Mouse (Mus musculus) kidney, postnatal 0 days (tissue): Measurements from ENCODE around the gene Lrrc4c. TPM values are rescaled to one million over a fixed set of nuclear protein-coding genes. Genes with fewer than 3 reads are reported as not detected.
A peak's percentile ranks its signal among the peaks of the same experiment; 100 is the strongest.

Source experiments
- ATAC-seq: fragments of 200-750 bp; cut with Nextera tagmentation; replicated peaks from 2 replicates; pipeline ENCODE4 v1.8.0; 2017; ENCODE audit warnings: low read depth, moderate number of reproducible peaks, moderate TSS enrichment, moderate library complexity; ENCODE audit not compliant: low FRiP score
- DNase-seq: peaks from one replicate; pipeline ENCODE4 v3.0.0-alpha.2; 2016; ENCODE audit warnings: low spot score
- H3K27ac ChIP-seq: fragments of 300-500 bp; sonication (generic); 2 replicates; pipeline ENCODE4 v1.5.1; 2014; ENCODE audit warnings: mild to moderate bottlenecking
- H3K27me3 ChIP-seq: fragments of 300-500 bp; sonication (generic); 2 replicates; pipeline ENCODE4 v1.6.1; 2014; ENCODE audit warnings: low read length, mixed read lengths; ENCODE audit not compliant: insufficient read depth
- H3K36me3 ChIP-seq: fragments of 300-500 bp; sonication (generic); 2 replicates; pipeline ENCODE4 v1.6.1; 2014; ENCODE audit warnings: low read length, mixed read lengths; ENCODE audit not compliant: insufficient read depth
- H3K4me1 ChIP-seq: fragments of 300-500 bp; sonication (generic); replicated peaks from 2 replicates; pipeline ENCODE4 v1.6.1; 2014; ENCODE audit warnings: antibody characterized with exemption, low read length, mixed read lengths; ENCODE audit not compliant: insufficient read depth
- H3K4me2 ChIP-seq: fragments of 300-500 bp; sonication (generic); 2 replicates; pipeline ENCODE4 v1.6.1; 2014; ENCODE audit warnings: mild to moderate bottlenecking, low read length, moderate library complexity, mixed read lengths
- H3K4me3 ChIP-seq: fragments of 300-500 bp; sonication (generic); replicated peaks from 2 replicates; pipeline ENCODE4 v1.5.1; 2014; ENCODE audit warnings: low read depth, low read length
- H3K9ac ChIP-seq: fragments of 300-500 bp; sonication (generic); 2 replicates; pipeline ENCODE4 v1.6.1; 2014; ENCODE audit warnings: low read depth, low read length
- H3K9me3 ChIP-seq: fragments of 300-500 bp; sonication (generic); replicated peaks from 2 replicates; pipeline ENCODE4 v1.6.1; 2016; ENCODE audit warnings: low read length, inconsistent platforms, mixed read lengths
- CTCF ChIP-seq: IDR thresholded peaks from 2 replicates; pipeline ENCODE4 v1.5.1; 2016; ENCODE audit warnings: antibody characterized with exemption, low read depth, mild to moderate bottlenecking, moderate library complexity
- WGBS: fragments of 180-500 bp; shearing (Covaris S2); extraction: QIAGEN DNeasy Blood & Tissue Kit; methylation state at CpG from one replicate; pipeline ENCODE4 v1.1.7; 2014; 5-methylcytosine and 5-hydroxymethylcytosine counted together
- polyA plus RNA-seq: library from polyadenylated mRNA; unstranded; fragments of >200 nt; fragmentation: Nextera tagmentation; extraction: Ambion mirVana; gene quantifications from 2 replicates; pipeline ENCODE4 v1.2.1, GENCODE M21; 2015

Gene Lrrc4c
- polyA plus RNA-seq, 1 experiment from 2014 or later = 1.2 TPM

DNA sequence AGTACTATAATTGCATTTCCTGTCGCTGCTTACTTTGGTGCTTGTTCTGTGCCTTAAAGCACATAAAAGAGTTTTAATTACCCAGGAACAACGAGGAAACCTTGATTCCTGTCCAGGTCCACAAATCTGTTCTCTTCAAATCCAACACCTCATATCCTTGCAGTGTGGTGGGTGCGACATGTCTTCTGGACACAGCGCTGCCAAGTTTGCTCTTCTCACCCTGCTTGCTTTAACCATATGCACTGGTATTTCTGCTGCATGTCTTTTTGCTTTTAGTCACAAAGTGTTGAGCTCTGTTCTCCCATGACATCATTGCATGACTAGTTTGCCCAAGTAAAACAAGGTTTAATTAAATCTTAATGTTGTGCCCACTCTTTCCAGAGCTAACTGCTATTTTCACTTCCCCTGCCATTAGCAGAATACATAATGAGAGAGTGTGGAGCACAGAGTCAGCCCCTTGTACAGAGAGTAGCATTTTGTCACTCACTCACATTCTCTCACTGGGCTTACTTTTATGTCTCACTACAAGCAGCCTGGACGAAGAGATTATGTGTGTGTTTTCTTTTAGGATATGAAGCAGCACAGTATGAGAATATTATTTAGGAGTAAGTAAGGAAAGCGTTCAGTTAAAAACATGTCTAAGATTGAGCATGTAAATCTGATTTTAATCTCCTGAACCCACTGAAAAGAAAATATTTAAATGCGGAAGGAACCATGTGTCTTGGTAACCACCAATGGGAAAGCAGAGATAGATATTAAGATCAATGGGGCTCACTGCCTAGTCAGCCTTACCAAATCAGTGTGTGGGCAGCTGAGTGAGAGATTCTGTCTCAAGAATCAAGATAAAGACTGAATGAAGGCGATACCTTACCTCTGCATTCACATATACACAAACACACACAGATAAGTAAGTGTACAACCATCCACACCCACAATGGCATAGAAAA lies 1096.7 kb downstream of the Lrrc4c start:
- Histone ChIP-seq H3K9ac (no peak overlapping the region), H3K4me3 (no peak overlapping the region), H3K9me3 (no peaks in the 10 kb centered on the region), H3K4me2 (no peak overlapping the region), H3K4me1 (no peaks in the 10 kb centered on the region), H3K27ac (no peak overlapping the region), H3K27me3 (no peaks in the 10 kb centered on the region), H3K36me3 (no peaks in the 10 kb centered on the region)
- WGBS = 73% methylated on average over 8 of the region's 8 CpGs
- ATAC-seq = no peak
- DNase-seq = no peak
- no peak for TF ChIP-seq CTCF

DNA sequence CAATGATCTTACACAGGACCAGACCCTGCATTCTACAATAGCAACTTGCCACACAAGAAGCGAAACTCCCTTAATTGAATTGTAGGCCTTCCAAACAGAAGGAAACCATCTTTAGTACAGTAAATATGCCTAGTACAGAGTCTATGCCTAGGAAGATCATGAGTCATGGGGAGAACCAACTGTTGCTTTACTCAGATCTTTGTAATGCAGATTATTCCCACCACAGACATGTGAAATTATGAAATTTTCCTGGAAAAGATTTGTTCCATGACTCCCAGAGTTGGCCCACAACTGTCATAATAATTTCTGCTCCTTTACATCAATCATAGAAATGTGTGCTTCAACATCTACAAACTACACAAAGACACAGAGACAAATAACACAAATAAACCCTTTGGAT lies 1116.2 kb downstream of the Lrrc4c start:
- Histone ChIP-seq H3K4me3 (no peak overlapping the region), H3K4me2 (no peak overlapping the region), H3K27me3 (no peaks in the 10 kb centered on the region), H3K9me3 (no peaks in the 10 kb centered on the region), H3K36me3 (no peaks in the 10 kb centered on the region), H3K4me1 (no peaks in the 10 kb centered on the region), H3K9ac (no peak overlapping the region), H3K27ac (no peak overlapping the region)
- ATAC-seq = no peak
- no peak for DNase-seq
- TF ChIP-seq CTCF = no peak
- WGBS = 94% methylated on average over 1 of the region's 1 CpGs

DNA sequence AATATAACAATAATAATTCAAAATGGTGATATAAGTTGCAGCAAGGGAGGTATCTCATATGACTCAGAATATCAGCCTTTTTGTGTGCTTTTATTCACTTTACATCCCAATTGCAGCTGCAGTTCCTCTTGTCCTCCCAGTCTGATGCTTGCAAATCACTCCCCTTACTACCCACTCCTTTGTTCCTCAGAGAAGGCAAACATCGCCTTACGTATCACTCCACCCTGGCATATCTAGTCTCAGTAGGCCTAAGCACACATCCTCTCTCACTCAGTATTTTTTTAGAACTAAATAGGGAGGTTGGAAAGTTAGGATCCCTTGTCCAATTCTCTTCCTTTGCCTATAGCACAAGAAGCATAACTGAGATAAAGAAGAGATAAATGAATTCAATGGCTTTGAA lies 1117.6 kb downstream of the Lrrc4c start:
- Histone ChIP-seq H3K4me1 (no peaks in the 10 kb centered on the region), H3K27ac (no peak overlapping the region), H3K9me3 (no peaks in the 10 kb centered on the region), H3K27me3 (no peaks in the 10 kb centered on the region), H3K4me3 (no peak overlapping the region), H3K4me2 (no peak overlapping the region), H3K36me3 (no peaks in the 10 kb centered on the region), H3K9ac (no peak overlapping the region)
- DNase-seq = no peak
- 75% methylated on average over 2 of the region's 2 CpGs for WGBS
- no peak for ATAC-seq
- TF ChIP-seq CTCF = no peak

DNA sequence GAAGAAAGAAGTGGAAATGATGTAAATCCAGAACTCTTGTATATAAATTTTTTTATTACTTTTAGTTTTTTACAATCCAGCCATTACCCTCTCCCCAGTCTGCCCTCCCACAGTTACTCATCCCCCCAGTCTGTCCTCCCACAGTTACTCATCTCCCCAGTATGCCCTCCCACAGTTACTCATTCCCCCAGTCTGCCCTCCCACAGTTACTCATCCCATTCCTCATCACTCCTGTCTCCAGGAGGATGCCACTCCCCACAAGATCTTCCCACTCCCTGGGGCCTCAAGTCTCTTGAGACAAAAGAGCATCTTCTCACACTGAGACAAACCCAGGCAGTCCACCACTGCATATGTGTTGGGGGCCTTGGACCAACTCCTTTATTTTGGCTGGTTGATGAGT lies 1119.8 kb downstream of the Lrrc4c start:
- no peak for DNase-seq
- no peaks in the 10 kb centered on the region for H3K27me3 ChIP-seq
- H3K4me3 ChIP-seq = no peak overlapping the region
- H3K27ac ChIP-seq = no peak overlapping the region
- TF ChIP-seq CTCF = no peak
- no peak overlapping the region for H3K9ac ChIP-seq
- H3K9me3 ChIP-seq = no peaks in the 10 kb centered on the region
- ATAC-seq = no peak
- no peaks in the 10 kb centered on the region for H3K36me3 ChIP-seq
- H3K4me2 ChIP-seq = no peak overlapping the region
- no peaks in the 10 kb centered on the region for H3K4me1 ChIP-seq

DNA sequence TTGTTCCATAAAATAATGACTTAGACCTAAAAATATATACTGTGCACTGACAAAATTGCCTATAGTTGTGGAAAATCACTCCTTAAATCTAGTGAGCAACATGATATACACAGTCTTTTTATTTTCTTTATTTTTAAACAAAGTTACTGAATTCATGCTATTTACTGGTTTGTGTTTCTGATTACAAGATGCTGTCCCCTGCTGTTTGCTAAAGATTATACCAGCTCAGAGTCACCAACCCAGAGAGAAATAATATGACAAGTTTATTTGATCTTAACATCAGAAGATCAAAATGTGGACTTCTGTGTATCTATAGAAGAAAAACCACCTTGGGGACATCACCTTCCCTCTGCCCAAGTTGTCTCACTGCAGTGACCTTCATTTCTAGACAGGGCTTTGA lies 1145.6 kb downstream of the Lrrc4c start:
- H3K27ac ChIP-seq = no peak overlapping the region
- no peak overlapping the region for H3K4me2 ChIP-seq
- no peak for DNase-seq
- 0 out of 2 replicates have a peak, but pooled peaks cover 4% of the 10 kb centered on the region for H3K27me3 ChIP-seq
- no peaks in the 10 kb centered on the region for H3K9me3 ChIP-seq
- peak; percentile 19; the same call in 1 of the 2 replicates for TF ChIP-seq CTCF
- no peak overlapping the region for H3K9ac ChIP-seq
- no peak for ATAC-seq
- no peaks in the 10 kb centered on the region for H3K36me3 ChIP-seq
- no peak overlapping the region for H3K4me3 ChIP-seq
- no peaks in the 10 kb centered on the region; the same call in 1 of the 2 replicates for H3K4me1 ChIP-seq

DNA sequence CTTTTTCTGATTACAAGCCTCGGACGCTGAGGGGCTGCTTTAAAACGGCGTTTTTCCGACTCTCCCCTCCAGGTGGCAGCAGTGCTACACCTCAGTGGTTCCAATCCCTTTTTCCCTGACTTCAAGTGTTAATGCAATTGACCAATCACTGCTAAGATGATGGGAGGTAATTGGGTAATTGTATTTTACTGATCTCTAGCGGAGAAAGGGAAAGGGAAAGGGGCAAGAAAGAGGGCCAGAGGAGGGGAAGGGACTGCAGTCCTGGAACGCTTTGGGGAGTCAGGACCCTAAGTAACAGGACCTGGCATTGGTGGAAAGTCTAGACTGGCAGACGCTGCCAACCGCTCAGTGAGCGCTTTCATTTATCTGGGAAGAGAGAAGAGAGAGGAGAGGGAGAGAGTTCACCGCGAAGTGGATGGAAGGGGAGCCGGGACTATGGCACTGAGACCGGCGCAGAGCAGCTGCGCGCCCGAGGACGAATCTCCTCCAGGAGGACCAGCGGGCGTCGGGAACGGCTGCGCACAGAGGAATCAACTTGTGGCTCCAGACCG lies 1148.3 kb downstream of the Lrrc4c start:
- H3K4me2 ChIP-seq = peak overlapping the region; percentile 84
- ATAC-seq = peak; percentile 88
- no peaks in the 10 kb centered on the region for H3K9me3 ChIP-seq
- no peaks in the 10 kb centered on the region; the same call in 1 of the 2 replicates for H3K4me1 ChIP-seq
- DNase-seq = peak; percentile 94
- 0% methylated on average over 25 of the region's 25 CpGs for WGBS
- no peaks in the 10 kb centered on the region for H3K36me3 ChIP-seq
- peak overlapping the region; percentile 44 for H3K4me3 ChIP-seq
- TF ChIP-seq CTCF = peak; percentile 95
- no peak overlapping the region for H3K27ac ChIP-seq
- H3K9ac ChIP-seq = 0 out of 2 replicates have a peak overlapping the region, but pooled peaks have one; percentile 15
- H3K27me3 ChIP-seq = 0 out of 2 replicates have a peak, but pooled peaks cover 4% of the 10 kb centered on the region
